In genomic region chr19:46822491-46822890, GRCm38 (mm10) we compare ENCODE assay signal across 22 mouse cellular contexts.
DNase-seq lines count a peak whose midpoint lies in the region; ATAC-seq and TF ChIP-seq lines count a peak whose summit lies in the region.
"Had no signal": no experiment of that assay in that cellular context is flagged by ENCODE, and none has a peak within 500 bp of the region (broad histone marks: within the 10 kb centered on the region; RNA-seq: fewer than 3 reads in every experiment).

No protein-coding gene starts in this region.

- no peaks in the 10 kb centered on the region for H3K4me1 ChIP-seq in forebrain, embryonic 14.5 days (ENCODE audit: control insufficient read depth, insufficient read depth, low read length)
- H3K4me1 ChIP-seq in forebrain, embryonic 10.5 days = peaks cover 3% of the 10 kb centered on the region; the same call in 1 of the 2 replicates

- no peaks in the 10 kb centered on the region for H3K36me3 ChIP-seq in forebrain, embryonic 14.5 days (ENCODE audit: control insufficient read depth, insufficient read depth, low read length)
- H3K36me3 ChIP-seq in forebrain, embryonic 10.5 days (replicated peaks) = no peaks in the 10 kb centered on the region

- 90% methylated on average over 4 of the region's 4 CpGs for WGBS in forebrain, embryonic 14.5 days
- 93% methylated on average over 4 of the region's 4 CpGs for WGBS in forebrain, embryonic 10.5 days

- no peak overlapping the region for H3K4me3 ChIP-seq in forebrain, embryonic 14.5 days (ENCODE audit: low read depth, low read length)
- H3K4me3 ChIP-seq in forebrain, embryonic 10.5 days = no peak overlapping the region
- no peak overlapping the region for H3K4me3 ChIP-seq in layer of hippocampus, adult 2 months

- no peak overlapping the region for H3K9ac ChIP-seq in forebrain, embryonic 14.5 days (ENCODE audit: low read length)

- H3K27ac ChIP-seq in forebrain, embryonic 14.5 days (ENCODE audit: low read depth, low read length) = no peak overlapping the region
- no peak overlapping the region for H3K27ac ChIP-seq in forebrain, embryonic 10.5 days
- H3K27ac ChIP-seq in layer of hippocampus, adult 2 months = peak overlapping the region; percentile 24; the same call in 1 of the 2 replicates

- H3K27me3 ChIP-seq in forebrain, embryonic 14.5 days (replicated peaks; ENCODE audit: control insufficient read depth, insufficient read depth, low read length) = no peaks in the 10 kb centered on the region
- no peaks in the 10 kb centered on the region for H3K27me3 ChIP-seq in forebrain, embryonic 10.5 days (ENCODE audit: poor library complexity, severe bottlenecking)
- H3K27me3 ChIP-seq: CH12.LX, Patski had no signal

- DNase-seq in forebrain, embryonic 14.5 days (ENCODE audit: low spot score) = peak; percentile 10
- DNase-seq in forebrain, embryonic 10.5 days (ENCODE audit: extremely low spot score, low spot score) = no peak
- DNase-seq in layer of hippocampus, adult 18-20 months (ENCODE audit: low spot score in 2 of 2) = peak; percentile 37 to 65
- DNase-seq in layer of hippocampus, postnatal 10 days (ENCODE audit: low spot score in 2 of 2) = no peak
- peak in 1 of 2 experiments; percentile 36 for DNase-seq in layer of hippocampus, adult 2 months (ENCODE audit: low spot score in 2 of 2)
- no peak for DNase-seq in layer of hippocampus, adult 11-12 months (ENCODE audit: low spot score)
- peak; percentile 51 for DNase-seq in layer of hippocampus, adult 9-11 months
- DNase-seq in layer of hippocampus, postnatal 25 days (ENCODE audit: extremely low spot score in 1 of 2, low spot score in 1 of 2) = no peak
- DNase-seq: adrenal gland, adult 2 months; adrenal gland, adult 8-10 months; adrenal gland, postnatal 10 days; adrenal gland, postnatal 14 days; adrenal gland, postnatal 25 days; adrenal gland, postnatal 36 days; B cell, adult 2 months; cerebellum, adult 11 months; cerebellum, adult 11-12 months had no signal

- H3K9me3 ChIP-seq in forebrain, embryonic 14.5 days (replicated peaks; ENCODE audit: control insufficient read depth, low read length) = no peaks in the 10 kb centered on the region
- H3K9me3 ChIP-seq in forebrain, embryonic 10.5 days = no peaks in the 10 kb centered on the region
- H3K9me3 ChIP-seq: G1E had no signal

- no peak for TF ChIP-seq CTCF in layer of hippocampus, adult 2 months (conservative IDR thresholded peaks at IDR 0.05)

- no peak overlapping the region for H3K4me2 ChIP-seq in forebrain, embryonic 14.5 days (ENCODE audit: low read length)

- ATAC-seq in forebrain, embryonic 14.5 days = no peak
- ATAC-seq: activated CD4-positive, CD25-positive, alpha-beta regulatory T cell, adult 4 months; CD4-positive, CD25-positive, alpha-beta regulatory T cell, adult 4 months; Patski had no signal

Comparison
In these comparisons a context has a peak if more than half of its experiments do, and no peak if none do; other contexts are left out.
1. DNase-seq: peak in forebrain, embryonic 14.5 days (single experiment), layer of hippocampus, adult 18-20 months (2 of 2) and layer of hippocampus, adult 9-11 months (single experiment); none in forebrain, embryonic 10.5 days (single experiment), layer of hippocampus, postnatal 10 days (0 of 2), layer of hippocampus, adult 11-12 months (single experiment) and layer of hippocampus, postnatal 25 days (0 of 2).